Mouse (Mus musculus) G1E (cell line): Measurements from ENCODE around the gene Klhl9. TPM values are rescaled to one million over a fixed set of nuclear protein-coding genes. Genes with fewer than 3 reads are reported as not detected.

Experiments used
- ATAC-seq: 2 replicates; pipeline ENCODE4 v1.8.0; 2016; ENCODE audit warnings: mild to moderate bottlenecking; ENCODE audit not compliant: insufficient number of reproducible peaks, poor library complexity, low FRiP score, severe bottlenecking; ENCODE audit errors: extremely low read depth
- DNase-seq: peaks from one replicate; pipeline ENCODE4 v3.0.0; 2012; ENCODE audit warnings: low spot score
- H3K27me3 ChIP-seq: 2 replicates; pipeline ENCODE4 v1.6.1; 2012; ENCODE audit warnings: mild to moderate bottlenecking, low read length, inconsistent platforms; ENCODE audit not compliant: insufficient read depth
- H3K36me3 ChIP-seq: replicated peaks from 2 replicates; pipeline ENCODE3; 2012; ENCODE audit warnings: mild to moderate bottlenecking, inconsistent platforms
- H3K4me1 ChIP-seq: 2 replicates; pipeline ENCODE4 v1.6.1; 2012; ENCODE audit warnings: low read depth, low read length, inconsistent platforms, mixed read lengths; ENCODE audit not compliant: insufficient read depth
- H3K4me3 ChIP-seq: 2 replicates; pipeline ENCODE4 v1.5.1; 2012; ENCODE audit warnings: low read depth, mild to moderate bottlenecking, inconsistent platforms, low read length, moderate library complexity, mixed read lengths
- H3K9me3 ChIP-seq: replicated peaks from 2 replicates; pipeline ENCODE4 v1.6.1; 2012; ENCODE audit warnings: inconsistent platforms
- CTCF ChIP-seq: IDR thresholded peaks from 2 replicates; pipeline ENCODE4 v1.5.1; 2012; ENCODE audit warnings: low read depth, low read length, inconsistent platforms, mixed read lengths
- GATA1 ChIP-seq: IDR thresholded peaks from 2 replicates; pipeline ENCODE4 v1.6.1; 2012; ENCODE audit warnings: borderline replicate concordance, low read length, inconsistent platforms, mixed read lengths
- GATA2 ChIP-seq: IDR thresholded peaks from 2 replicates; pipeline ENCODE4 v1.6.1; 2012; ENCODE audit warnings: low read depth, low read length, inconsistent platforms, borderline replicate concordance
- POLR2AphosphoS5 ChIP-seq: IDR thresholded peaks from 2 replicates; pipeline ENCODE4 v1.6.1; 2012; ENCODE audit warnings: low read depth, low read length, inconsistent platforms; ENCODE audit not compliant: insufficient replicate concordance
- TAL1 ChIP-seq: conservative IDR thresholded peaks from 2 replicates; pipeline ENCODE4 v1.6.1; 2012; ENCODE audit warnings: low read depth, low read length, inconsistent platforms, mixed read lengths
- polyA plus RNA-seq: library from polyadenylated mRNA; stranded (reverse); fragments of >175 nt; gene quantifications from 2 replicates; pipeline ENCODE4 v1.2.3, GENCODE M21; 2012
- total RNA-seq, 2 experiments: library from RNA; stranded (forward) in 1 of 2; stranded (reverse) in 1 of 2; fragments of 200-1000 nt in 1 of 2; fragments of >200 nt in 1 of 2; fragmentation: Nextera tagmentation in 1 of 2; gene quantifications; 2 replicates each; pipeline ENCODE4 v1.2.3; 2014 to 2017

Klhl9 gene
- total and polyA plus RNA-seq, 3 experiments: 6.3 to 115 (median 64.7) TPM

DNA sequence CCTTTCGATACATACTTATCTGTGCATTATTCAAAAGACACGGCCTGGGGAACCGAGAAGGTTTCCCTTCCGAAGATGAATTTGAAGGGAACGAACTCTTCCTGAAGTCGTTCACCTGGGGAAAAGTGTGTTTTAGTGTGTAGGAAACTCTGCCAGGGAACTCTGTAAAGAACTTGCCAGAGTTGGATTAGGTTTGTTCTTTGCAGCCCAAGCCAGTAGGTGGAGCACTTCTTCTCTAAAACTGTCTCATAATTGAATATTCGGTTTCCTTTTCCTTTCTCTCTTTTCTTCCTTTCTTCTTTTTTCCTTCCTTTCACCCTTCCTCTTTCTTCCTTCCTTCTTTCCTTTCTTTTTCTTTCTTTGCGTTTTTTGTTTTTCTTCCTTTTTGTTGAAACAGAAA, 41.9 kb downstream of the Klhl9 start:
- TF ChIP-seq CTCF: no peak
- no peak for TF ChIP-seq GATA2
- no peak for TF ChIP-seq TAL1
- no peak for TF ChIP-seq GATA1
- TF ChIP-seq POLR2AphosphoS5: no peak
- Histone ChIP-seq H3K36me3 (no peaks in the 10 kb centered on the region), H3K4me1 (no peaks in the 10 kb centered on the region), H3K27me3 (no peaks in the 10 kb centered on the region), H3K4me3 (no peak overlapping the region), H3K9me3 (no peaks in the 10 kb centered on the region)
- DNase-seq: no peak
- no peak for ATAC-seq

DNA sequence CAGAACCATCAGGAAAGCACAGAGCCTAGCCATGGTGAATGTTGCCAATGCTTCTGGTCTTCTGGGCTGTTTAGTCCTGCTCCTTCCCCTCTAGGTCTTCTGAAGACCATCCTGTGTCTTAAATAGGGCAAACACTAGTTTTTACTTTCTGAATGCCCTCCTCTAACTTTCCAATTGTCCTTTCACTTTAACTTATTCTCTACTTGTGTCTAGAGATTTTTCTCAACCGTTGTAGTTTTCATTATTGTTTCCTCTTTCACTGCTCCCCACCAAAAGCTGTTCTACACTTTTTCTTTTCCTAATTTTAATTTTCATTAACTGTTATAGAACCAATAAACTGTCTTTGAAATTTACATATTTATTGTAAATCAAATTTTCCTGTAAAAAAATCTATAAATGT, 45.4 kb downstream of the Klhl9 start, which contains the start of gene Ifna16:
Ifna16 (minus strand) TSS at position 101 of the 400 bp plus-strand sequence.
- no peaks in the 10 kb centered on the region for H3K4me1 ChIP-seq
- TF ChIP-seq POLR2AphosphoS5: no peak
- no peak for TF ChIP-seq CTCF
- no peak for TF ChIP-seq GATA2
- TF ChIP-seq GATA1: no peak
- no peak for TF ChIP-seq TAL1
- H3K4me3 ChIP-seq: no peak within 1 kb of the TSS
- H3K36me3 ChIP-seq: no peaks in the 10 kb centered on the region
- DNase-seq: no peak
- no peaks in the 10 kb centered on the region for H3K27me3 ChIP-seq
- no peak for ATAC-seq
- no peaks in the 10 kb centered on the region for H3K9me3 ChIP-seq

Other genes starting within 250 kb of the Klhl9 start
Only the 20 nearest of the 32 such genes appear.
- not detected in 2 replicates for gene C87499, start 88.1 kb downstream of the Klhl9 start, total RNA-seq (2014; fragmentation: Nextera tagmentation)
- gene C87499, start 88.1 kb downstream of the Klhl9 start, total RNA-seq (2017): 0.22 and 0.46 TPM in 2 replicates
- not detected in 2 replicates for gene C87499, start 88.1 kb downstream of the Klhl9 start, polyA plus RNA-seq
- gene Ifna13, start 78.0 kb downstream of the Klhl9 start, total RNA-seq (2014; fragmentation: Nextera tagmentation): not detected in 2 replicates
- gene Ifna13, start 78.0 kb downstream of the Klhl9 start, total RNA-seq (2017): not detected in 2 replicates
- not detected in 2 replicates for gene Ifna13, start 78.0 kb downstream of the Klhl9 start, polyA plus RNA-seq
- gene Ifna16, start 45.5 kb downstream of the Klhl9 start, total RNA-seq (2014; fragmentation: Nextera tagmentation): not detected in 2 replicates
- gene Ifna16, start 45.5 kb downstream of the Klhl9 start, total RNA-seq (2017): not detected in 2 replicates
- not detected in 2 replicates for gene Ifna16, start 45.5 kb downstream of the Klhl9 start, polyA plus RNA-seq
- gene Ifna2, start 38.6 kb downstream of the Klhl9 start, total RNA-seq (2014; fragmentation: Nextera tagmentation): not detected in 2 replicates
- not detected in 2 replicates for gene Ifna2, start 38.6 kb downstream of the Klhl9 start, total RNA-seq (2017)
- not detected in 2 replicates for gene Ifna2, start 38.6 kb downstream of the Klhl9 start, polyA plus RNA-seq
- not detected in 2 replicates for gene Ifnab, start 31.1 kb downstream of the Klhl9 start, total RNA-seq (2014; fragmentation: Nextera tagmentation)
- not detected in 2 replicates for gene Ifnab, start 31.1 kb downstream of the Klhl9 start, total RNA-seq (2017)
- gene Ifnab, start 31.1 kb downstream of the Klhl9 start, polyA plus RNA-seq: not detected in 2 replicates
- not detected in 2 replicates for gene Gm26566, start 660 bp downstream of the Klhl9 start, total RNA-seq (2014; fragmentation: Nextera tagmentation)
- 0.33 and 0.46 TPM in 2 replicates for gene Gm26566, start 660 bp downstream of the Klhl9 start, total RNA-seq (2017)
- gene Gm26566, start 660 bp downstream of the Klhl9 start, polyA plus RNA-seq: 0.08 and 0.22 TPM in 2 replicates
- not detected in 2 replicates for gene Gm13271, start 32.4 kb upstream of the Klhl9 start, total RNA-seq (2014; fragmentation: Nextera tagmentation)
- gene Gm13271, start 32.4 kb upstream of the Klhl9 start, total RNA-seq (2017): not detected in 2 replicates
- not detected in 2 replicates for gene Gm13271, start 32.4 kb upstream of the Klhl9 start, polyA plus RNA-seq
- not detected in 2 replicates for gene Gm13283, start 37.7 kb upstream of the Klhl9 start, total RNA-seq (2014; fragmentation: Nextera tagmentation)
- gene Gm13283, start 37.7 kb upstream of the Klhl9 start, total RNA-seq (2017): not detected in 2 replicates
- not detected in 2 replicates for gene Gm13283, start 37.7 kb upstream of the Klhl9 start, polyA plus RNA-seq
- not detected in 2 replicates for gene Gm13290, start 51.4 kb upstream of the Klhl9 start, total RNA-seq (2014; fragmentation: Nextera tagmentation)
- gene Gm13290, start 51.4 kb upstream of the Klhl9 start, total RNA-seq (2017): not detected in 2 replicates
- gene Gm13290, start 51.4 kb upstream of the Klhl9 start, polyA plus RNA-seq: not detected in 2 replicates
- gene Gm13289, start 54.5 kb upstream of the Klhl9 start, total RNA-seq (2014; fragmentation: Nextera tagmentation): not detected in 2 replicates
- not detected in 2 replicates for gene Gm13289, start 54.5 kb upstream of the Klhl9 start, total RNA-seq (2017)
- gene Gm13289, start 54.5 kb upstream of the Klhl9 start, polyA plus RNA-seq: not detected in 2 replicates
- gene Gm13272, start 57.4 kb upstream of the Klhl9 start, total RNA-seq (2014; fragmentation: Nextera tagmentation): not detected in 2 replicates
- gene Gm13272, start 57.4 kb upstream of the Klhl9 start, total RNA-seq (2017): 0.29 TPM in 1 of 2 replicates, not detected in the other
- gene Gm13272, start 57.4 kb upstream of the Klhl9 start, polyA plus RNA-seq: not detected in 2 replicates
- not detected in 2 replicates for gene Ifnz, start 59.7 kb upstream of the Klhl9 start, total RNA-seq (2014; fragmentation: Nextera tagmentation)
- gene Ifnz, start 59.7 kb upstream of the Klhl9 start, total RNA-seq (2017): not detected in 2 replicates
- not detected in 2 replicates for gene Ifnz, start 59.7 kb upstream of the Klhl9 start, polyA plus RNA-seq
- gene Gm13276, start 63.2 kb upstream of the Klhl9 start, total RNA-seq (2014; fragmentation: Nextera tagmentation): not detected in 2 replicates
- not detected in 2 replicates for gene Gm13276, start 63.2 kb upstream of the Klhl9 start, total RNA-seq (2017)
- gene Gm13276, start 63.2 kb upstream of the Klhl9 start, polyA plus RNA-seq: not detected in 2 replicates
- not detected in 2 replicates for gene Gm13277, start 66.2 kb upstream of the Klhl9 start, total RNA-seq (2014; fragmentation: Nextera tagmentation)
- gene Gm13277, start 66.2 kb upstream of the Klhl9 start, total RNA-seq (2017): not detected in 2 replicates
- not detected in 2 replicates for gene Gm13277, start 66.2 kb upstream of the Klhl9 start, polyA plus RNA-seq
- gene Gm13278, start 69.1 kb upstream of the Klhl9 start, total RNA-seq (2014; fragmentation: Nextera tagmentation): not detected in 2 replicates
- not detected in 2 replicates for gene Gm13278, start 69.1 kb upstream of the Klhl9 start, total RNA-seq (2017)
- not detected in 2 replicates for gene Gm13278, start 69.1 kb upstream of the Klhl9 start, polyA plus RNA-seq
- gene Gm13275, start 72.0 kb upstream of the Klhl9 start, total RNA-seq (2014; fragmentation: Nextera tagmentation): not detected in 2 replicates
- 0.27 TPM in 1 of 2 replicates, not detected in the other for gene Gm13275, start 72.0 kb upstream of the Klhl9 start, total RNA-seq (2017)
- not detected in 2 replicates for gene Gm13275, start 72.0 kb upstream of the Klhl9 start, polyA plus RNA-seq
- gene Gm13279, start 74.9 kb upstream of the Klhl9 start, total RNA-seq (2014; fragmentation: Nextera tagmentation): not detected in 2 replicates
- gene Gm13279, start 74.9 kb upstream of the Klhl9 start, total RNA-seq (2017): not detected in 2 replicates
- not detected in 2 replicates for gene Gm13279, start 74.9 kb upstream of the Klhl9 start, polyA plus RNA-seq
- not detected in 2 replicates for gene Gm13285, start 77.2 kb upstream of the Klhl9 start, total RNA-seq (2014; fragmentation: Nextera tagmentation)
- gene Gm13285, start 77.2 kb upstream of the Klhl9 start, total RNA-seq (2017): not detected in 2 replicates
- not detected in 2 replicates for gene Gm13285, start 77.2 kb upstream of the Klhl9 start, polyA plus RNA-seq
- gene Gm13287, start 80.8 kb upstream of the Klhl9 start, total RNA-seq (2014; fragmentation: Nextera tagmentation): not detected in 2 replicates
- gene Gm13287, start 80.8 kb upstream of the Klhl9 start, total RNA-seq (2017): not detected in 2 replicates
- gene Gm13287, start 80.8 kb upstream of the Klhl9 start, polyA plus RNA-seq: not detected in 2 replicates
- not detected in 2 replicates for gene Gm13288, start 83.1 kb upstream of the Klhl9 start, total RNA-seq (2014; fragmentation: Nextera tagmentation)
- 0.06 and 0.16 TPM in 2 replicates for gene Gm13288, start 83.1 kb upstream of the Klhl9 start, total RNA-seq (2017)
- not detected in 2 replicates for gene Gm13288, start 83.1 kb upstream of the Klhl9 start, polyA plus RNA-seq